Mouse (Mus musculus) 3T3-L1 (cell line): ENCODE measurements at regions not wholly inside any gene's neighbourhood (a gene's known extent, or its start where the extent isn't known, plus 50 kb on each side); places are given as distances from the start of the nearest gene placed in this dataset.

Source experiments
- DNase-seq: peaks from one replicate; pipeline ENCODE4 v3.0.0-alpha.2; 2015; ENCODE audit warnings: low read depth, low spot score

GRCm38 (mm10) chr12:77588297-77588696 lies 350.4 kb downstream of the Fut8 start:
- no peak for DNase-seq

GRCm38 (mm10) chr12:77589416-77589815 lies 351.5 kb downstream of the Fut8 start:
- no peak for DNase-seq

- DNase-seq, result no peak
These were observed 356.2 kb downstream of the Fut8 start for GRCm38 (mm10) chr12:77594092-77594491.

GRCm38 (mm10) chr12:77594657-77595056 lies 356.7 kb downstream of the Fut8 start:
- no peak for DNase-seq

GRCm38 (mm10) chr12:77595821-77596220 lies 357.9 kb downstream of the Fut8 start:
- DNase-seq, result no peak

- DNase-seq, result no peak
These were observed 358.8 kb downstream of the Fut8 start for GRCm38 (mm10) chr12:77596676-77597075.

GRCm38 (mm10) chr12:77597627-77598333 lies 359.9 kb downstream of the Fut8 start:
- DNase-seq, result no peak

GRCm38 (mm10) chr12:77598334-77598715 lies 360.4 kb downstream of the Fut8 start:
- DNase-seq, result no peak

- no peak for DNase-seq
These were observed 361.5 kb downstream of the Fut8 start for GRCm38 (mm10) chr12:77599391-77599790.

- no peak for DNase-seq
These were observed 366.0 kb downstream of the Fut8 start for GRCm38 (mm10) chr12:77603832-77604501.

- DNase-seq, result no peak
These were observed 379.6 kb downstream of the Fut8 start for GRCm38 (mm10) chr12:77617552-77617951.

GRCm38 (mm10) chr12:77622243-77622642 lies 384.3 kb downstream of the Fut8 start:
- no peak for DNase-seq

- DNase-seq, result peak; percentile 4
These were observed 386.4 kb downstream of the Fut8 start for GRCm38 (mm10) chr12:77624323-77624722.

- peak; percentile 66 for DNase-seq
These were observed 390.5 kb downstream of the Fut8 start for GRCm38 (mm10) chr12:77628358-77628850.

GRCm38 (mm10) chr12:77633981-77634650 lies 396.2 kb downstream of the Fut8 start:
- no peak for DNase-seq

GRCm38 (mm10) chr12:77638266-77638665 lies 400.3 kb downstream of the Fut8 start:
- peak; percentile 46 for DNase-seq

- no peak for DNase-seq
These were observed 404.4 kb downstream of the Fut8 start for GRCm38 (mm10) chr12:77642336-77642735.

- DNase-seq, result peak; percentile 38
These were observed 409.9 kb downstream of the Fut8 start for GRCm38 (mm10) chr12:77647841-77648240.

GRCm38 (mm10) chr12:77654282-77654681 lies 416.4 kb downstream of the Fut8 start:
- no peak for DNase-seq

- DNase-seq, result no peak
These were observed 419.1 kb downstream of the Fut8 start for GRCm38 (mm10) chr12:77657060-77657459.

- DNase-seq, result no peak
These were observed 420.0 kb downstream of the Fut8 start for GRCm38 (mm10) chr12:77657878-77658277.

- peak; percentile 20 for DNase-seq
These were observed 425.3 kb downstream of the Fut8 start for GRCm38 (mm10) chr12:77663180-77663579.
